Mouse (Mus musculus): ENCODE results near the gene Mrpl33.

DNA sequence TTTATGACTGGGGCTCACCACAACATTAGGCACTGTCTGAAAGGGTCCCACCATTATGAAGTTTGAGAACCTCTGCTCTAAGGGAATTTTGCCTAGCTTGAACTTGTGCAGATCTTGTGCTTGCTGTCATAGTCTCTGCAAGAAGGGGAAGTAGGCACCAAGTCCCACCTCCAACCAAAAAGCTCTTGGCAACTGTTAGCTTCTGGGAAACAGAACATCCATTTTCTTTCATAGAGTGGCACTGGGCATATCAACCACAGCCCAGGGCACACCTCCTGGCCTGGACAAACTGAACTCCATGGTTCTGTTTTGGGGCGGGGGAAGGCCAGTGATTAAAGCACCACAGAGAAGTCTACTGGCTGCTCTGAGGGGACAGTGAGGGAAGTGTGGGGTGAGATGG, 14.5 kb downstream of the Mrpl33 start:
- TF ChIP-seq CTCF (IDR thresholded peaks at IDR 0.05; ENCODE audit: borderline replicate concordance, control insufficient read depth, extremely low read depth, insufficient read depth, low read length, poor library complexity) (no peak), POLR2A (IDR thresholded peaks at IDR 0.05; ENCODE audit: control insufficient read depth, extremely low read depth, insufficient read depth, low read length, poor library complexity) (no peak)
